Mouse (Mus musculus): ENCODE results near the gene B3galt1. TPM values are rescaled to one million over a fixed set of nuclear protein-coding genes. Genes with fewer than 3 reads are reported as not detected.

B3galt1 gene
- total RNA-seq, 2 experiments from 2014 or later, result not detected

GRCm38 (mm10) chr2:67677697-67678096 is 112.0 kb downstream of the B3galt1 start:
- no peak for ATAC-seq (replicated peaks; ENCODE audit: poor library complexity, severe bottlenecking)

DNA sequence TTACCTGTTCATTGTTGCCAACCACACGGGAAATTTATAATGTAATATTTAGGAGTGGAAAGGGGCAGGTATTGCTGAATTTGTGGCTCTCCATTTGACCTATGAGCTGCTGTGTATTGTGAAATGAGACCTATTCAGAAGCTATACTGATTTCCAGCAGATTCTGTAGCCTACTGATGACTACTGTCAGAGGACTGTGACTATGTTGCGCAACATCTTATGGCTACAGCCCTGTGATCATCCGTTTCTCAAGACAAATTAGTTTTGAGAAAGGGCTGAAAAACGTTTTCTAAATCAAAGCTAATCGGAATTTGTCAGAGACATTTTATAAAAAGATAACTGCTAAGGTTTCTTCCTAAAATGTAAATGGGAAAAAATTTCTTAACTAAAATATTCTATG is 158.6 kb downstream of the B3galt1 start:
- ATAC-seq (replicated peaks; ENCODE audit: poor library complexity, severe bottlenecking), result no peak

DNA sequence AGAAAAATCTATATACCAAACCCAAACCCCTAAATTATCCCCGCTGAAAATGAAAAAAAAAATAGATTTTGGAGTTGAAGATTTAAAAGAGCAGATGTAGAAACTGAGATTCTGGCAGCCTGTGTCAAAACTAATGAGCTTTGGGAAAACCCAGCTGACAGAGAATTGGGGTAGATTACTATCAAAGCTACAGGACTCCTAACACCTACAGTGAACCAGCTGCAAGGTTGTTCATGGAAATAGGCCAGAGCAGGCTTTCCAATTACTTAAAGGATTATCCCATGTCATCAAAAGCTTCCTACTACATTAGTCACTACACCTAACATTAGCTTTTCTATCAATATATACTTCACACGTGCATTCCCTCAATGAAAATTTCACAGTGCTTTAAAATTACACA is 165.1 kb downstream of the B3galt1 start:
- ATAC-seq (replicated peaks; ENCODE audit: poor library complexity, severe bottlenecking), result no peak

- ATAC-seq (replicated peaks; ENCODE audit: poor library complexity, severe bottlenecking), result no peak
These were observed 185.9 kb downstream of the B3galt1 start for GRCm38 (mm10) chr2:67751585-67751984.

DNA sequence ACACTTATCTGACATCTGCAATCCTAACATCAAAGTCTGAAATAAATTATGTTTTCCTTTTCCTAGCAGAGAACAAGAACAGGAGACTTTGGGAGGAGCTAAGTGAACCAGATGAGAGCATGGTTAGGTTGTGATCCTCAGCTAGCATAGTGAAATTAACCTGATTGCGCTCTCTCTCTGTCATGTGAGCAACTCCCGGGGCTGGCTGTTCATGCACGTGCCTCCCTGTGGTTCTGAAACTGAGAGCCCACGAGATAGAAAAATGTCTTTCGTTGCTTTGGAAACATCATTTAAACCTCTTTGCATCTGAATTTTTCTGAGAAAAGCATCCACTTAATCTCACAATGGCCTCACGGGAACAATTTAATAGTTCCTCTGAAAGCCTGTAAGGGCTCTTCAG is 190.8 kb downstream of the B3galt1 start:
- ATAC-seq (replicated peaks; ENCODE audit: poor library complexity, severe bottlenecking), result no peak

GRCm38 (mm10) chr2:67787536-67787935 is 221.9 kb downstream of the B3galt1 start:
- no peak for ATAC-seq (replicated peaks; ENCODE audit: poor library complexity, severe bottlenecking)

- no peak for ATAC-seq (replicated peaks; ENCODE audit: poor library complexity, severe bottlenecking)
These were observed 231.9 kb downstream of the B3galt1 start for GRCm38 (mm10) chr2:67797561-67797960.

- no peak for ATAC-seq (replicated peaks; ENCODE audit: poor library complexity, severe bottlenecking)
These were observed 234.3 kb downstream of the B3galt1 start for GRCm38 (mm10) chr2:67799981-67800380.

GRCm38 (mm10) chr2:67816149-67816548 is 250.5 kb downstream of the B3galt1 start:
- ATAC-seq (replicated peaks; ENCODE audit: poor library complexity, severe bottlenecking), result no peak

DNA sequence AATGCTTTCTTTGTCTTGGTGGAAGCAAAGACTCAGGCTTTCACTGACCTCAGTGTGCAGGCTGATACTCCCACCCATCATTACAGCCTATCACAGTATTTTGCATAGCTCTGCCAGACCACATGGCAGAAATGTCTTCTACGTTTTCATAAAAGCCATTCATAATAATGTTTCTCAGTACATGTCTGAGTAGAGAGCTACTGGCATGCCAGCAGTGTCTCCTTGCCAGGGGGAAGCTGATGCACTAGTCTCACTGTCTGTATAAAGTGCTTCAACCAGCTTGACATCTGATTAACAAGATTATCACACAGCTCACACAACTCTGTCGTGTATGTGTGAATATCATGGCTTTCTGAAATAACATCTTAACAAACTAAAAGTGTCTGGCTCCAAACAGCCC is 252.3 kb downstream of the B3galt1 start:
- no peak for ATAC-seq (replicated peaks; ENCODE audit: poor library complexity, severe bottlenecking)

GRCm38 (mm10) chr2:67822360-67822759 is 256.7 kb downstream of the B3galt1 start:
- ATAC-seq (replicated peaks; ENCODE audit: poor library complexity, severe bottlenecking), result no peak

DNA sequence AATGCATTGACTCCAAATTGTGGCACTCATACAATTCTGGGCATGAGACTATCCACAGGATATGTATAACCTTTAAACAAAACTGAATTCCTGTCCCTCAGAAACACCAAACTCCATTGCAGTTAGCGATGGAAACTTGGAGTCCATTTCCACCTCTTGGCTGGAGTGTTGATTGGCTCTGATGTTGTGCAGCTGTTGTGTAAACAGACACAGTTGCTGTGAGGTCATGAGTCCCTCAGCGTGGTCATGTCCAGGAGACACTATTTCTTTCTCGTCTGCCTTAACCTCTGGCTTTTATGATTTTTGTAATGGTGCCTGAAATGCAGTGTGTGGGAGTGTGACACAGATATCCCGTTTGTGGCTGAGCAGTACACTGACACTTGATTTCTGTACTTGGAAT is 262.0 kb downstream of the B3galt1 start:
- ATAC-seq (replicated peaks; ENCODE audit: poor library complexity, severe bottlenecking), result no peak

GRCm38 (mm10) chr2:67829055-67829915 is 263.6 kb downstream of the B3galt1 start:
- ATAC-seq (replicated peaks; ENCODE audit: poor library complexity, severe bottlenecking), result no peak

DNA sequence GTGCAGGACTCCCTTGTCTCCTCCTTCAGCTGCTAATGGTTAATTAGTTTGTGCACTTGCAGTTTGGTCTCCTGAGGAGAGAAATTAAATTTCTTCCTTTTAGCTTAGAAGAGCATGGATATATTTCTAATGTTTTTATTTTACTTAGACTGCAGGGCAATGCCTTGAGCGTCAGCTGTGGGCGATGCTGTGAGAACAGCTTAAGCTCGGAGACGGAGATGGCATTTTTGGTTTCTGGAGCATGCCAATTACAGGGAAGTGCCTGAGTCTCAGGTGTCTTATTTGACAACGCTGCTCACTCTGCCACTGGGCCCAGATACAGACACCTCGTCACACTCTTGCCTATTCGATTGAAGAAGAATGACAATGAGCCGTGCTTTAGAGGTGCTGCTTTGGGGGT is 282.1 kb downstream of the B3galt1 start:
- no peak for ATAC-seq (replicated peaks; ENCODE audit: poor library complexity, severe bottlenecking)

- ATAC-seq (replicated peaks; ENCODE audit: poor library complexity, severe bottlenecking), result no peak
These were observed 285.1 kb downstream of the B3galt1 start for GRCm38 (mm10) chr2:67850725-67851124.

DNA sequence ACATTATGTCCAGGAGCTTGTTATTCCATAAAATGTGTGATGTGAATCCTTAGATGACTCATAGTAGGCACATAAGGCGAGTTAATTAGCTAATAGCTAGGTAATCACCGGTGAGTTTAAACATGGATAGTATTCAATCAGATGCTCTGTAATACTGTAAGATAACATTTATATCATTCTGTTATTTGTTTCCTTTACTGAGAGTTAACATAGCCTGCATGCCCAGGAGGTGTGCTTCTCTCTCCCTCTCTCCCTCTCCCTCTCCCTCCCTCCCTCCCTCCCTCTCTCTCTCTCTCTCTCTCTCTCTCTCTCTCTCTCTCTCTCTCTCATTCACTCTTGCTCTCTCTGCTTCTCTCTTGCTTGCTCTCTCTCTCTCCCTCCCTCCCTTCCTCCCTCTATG is 292.7 kb downstream of the B3galt1 start:
- ATAC-seq (replicated peaks; ENCODE audit: poor library complexity, severe bottlenecking), result no peak

DNA sequence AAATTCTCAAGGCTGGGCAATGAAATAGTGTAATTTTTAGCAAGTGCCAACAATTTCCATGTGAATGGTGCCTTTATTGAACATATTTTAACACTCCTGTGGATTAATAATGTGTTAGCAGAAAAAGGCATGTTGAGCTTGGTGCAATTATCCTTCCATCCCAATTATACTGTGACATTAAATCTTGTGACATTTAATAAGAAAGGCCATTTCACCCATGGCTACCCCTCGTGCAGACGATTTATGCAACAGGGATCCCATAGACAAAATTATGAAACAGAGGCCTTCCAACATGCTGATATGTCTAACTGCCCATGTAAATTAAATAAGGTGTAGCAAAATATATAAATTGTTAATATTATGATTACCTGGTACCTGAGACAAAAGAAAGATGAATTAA is 293.3 kb downstream of the B3galt1 start:
- ATAC-seq (replicated peaks; ENCODE audit: poor library complexity, severe bottlenecking), result no peak

DNA sequence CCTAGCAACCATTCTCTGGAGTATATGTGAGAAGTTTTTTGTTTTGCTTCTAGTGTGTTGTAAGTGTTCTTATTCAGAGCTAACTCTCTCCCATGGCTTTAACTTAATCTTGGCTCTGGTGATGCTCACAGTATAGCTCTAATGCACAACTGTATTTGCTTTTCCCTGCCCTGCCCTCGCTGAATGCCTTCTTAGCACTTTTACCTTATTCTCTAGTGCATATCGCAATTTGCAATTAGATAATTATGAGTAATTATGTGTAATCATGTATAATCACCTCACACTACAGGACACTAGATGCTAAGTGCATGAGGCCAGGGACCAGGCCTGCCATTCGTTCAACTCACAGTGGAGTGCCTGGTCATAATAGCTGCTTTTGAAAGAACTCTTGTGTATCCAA is 307.7 kb downstream of the B3galt1 start:
- no peak for ATAC-seq (replicated peaks; ENCODE audit: poor library complexity, severe bottlenecking)

GRCm38 (mm10) chr2:67879836-67880235 is 314.2 kb downstream of the B3galt1 start:
- ATAC-seq (replicated peaks; ENCODE audit: poor library complexity, severe bottlenecking), result no peak

GRCm38 (mm10) chr2:67881713-67882281 is 316.1 kb downstream of the B3galt1 start:
- no peak for ATAC-seq (replicated peaks; ENCODE audit: poor library complexity, severe bottlenecking)

- ATAC-seq (replicated peaks; ENCODE audit: poor library complexity, severe bottlenecking), result no peak
These were observed 332.5 kb downstream of the B3galt1 start for GRCm38 (mm10) chr2:67897956-67898689.
